Mouse (Mus musculus) bone marrow macrophage, adult 2 months (primary cell): ENCODE results near the gene Slc39a11.

ENCODE experiments used
- CTCF ChIP-seq: IDR thresholded peaks from 2 replicates; pipeline ENCODE4 v1.5.1; 2012; ENCODE audit warnings: low read depth, mild to moderate bottlenecking, low read length, moderate library complexity
- POLR2A ChIP-seq: IDR thresholded peaks from 2 replicates; pipeline ENCODE4 v1.6.1; 2012; ENCODE audit warnings: mild to moderate bottlenecking, low read depth, low read length, borderline replicate concordance

- TF ChIP-seq POLR2A: no peak
- TF ChIP-seq CTCF: no peak
Observed at GRCm38 (mm10) chr11:113254653-113255052, 395.2 kb downstream of the Slc39a11 start.
